Mouse (Mus musculus) R1 (cell line): ENCODE measurements at regions not wholly inside any gene's neighbourhood (a gene's known extent, or its start where the extent isn't known, plus 50 kb on each side); places are given as distances from the start of the nearest gene placed in this dataset.
"Not testable (repeated sequence)": the region's sequence is repeated elsewhere in the genome, so short reads cannot be mapped to it uniquely, and the experiment has no call there.

ENCODE experiments used
- DNase-seq: peaks from one replicate; pipeline ENCODE4 v3.0.0-alpha.2; 2018; ENCODE audit warnings: low read depth, low spot score

DNA sequence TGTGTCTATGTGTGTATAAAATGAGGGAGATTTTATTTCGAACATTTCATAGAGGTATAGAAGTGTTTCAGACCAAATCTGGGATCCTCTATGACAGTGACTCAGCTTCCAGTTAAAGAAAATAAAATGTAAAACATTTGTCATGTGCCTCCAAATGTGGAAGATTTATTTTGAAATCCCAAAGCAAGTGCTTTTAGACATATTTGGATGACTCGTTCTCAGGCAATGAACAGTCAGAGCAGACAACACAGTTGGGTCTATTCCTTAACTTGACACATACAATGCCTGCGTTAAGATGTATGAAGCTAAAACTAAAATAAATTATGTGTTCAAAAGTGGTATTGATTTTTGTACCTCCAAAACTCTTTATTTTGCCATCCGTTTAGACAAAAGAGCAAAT, 830.4 kb upstream of the Grm7 start:
- no peak for DNase-seq

DNA sequence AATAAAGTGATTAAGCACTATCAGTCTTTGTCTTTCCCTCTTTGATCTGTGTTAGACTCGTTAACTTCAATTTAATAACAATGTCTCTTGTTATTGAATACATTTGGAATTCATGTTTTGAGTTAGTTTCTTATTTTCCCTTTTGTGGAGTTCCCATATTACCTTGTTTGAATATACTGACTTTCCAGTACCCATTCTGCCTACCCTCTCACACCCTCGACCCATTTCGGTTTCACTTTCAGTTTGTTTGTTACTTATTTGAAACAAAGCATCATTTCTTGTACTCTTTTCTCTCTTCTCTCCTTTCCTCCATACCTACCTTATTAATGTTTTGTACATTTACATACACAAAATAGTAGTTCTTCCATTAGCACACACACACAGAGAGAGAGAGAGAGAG, 797.1 kb upstream of the Grm7 start:
- no peak for DNase-seq

DNA sequence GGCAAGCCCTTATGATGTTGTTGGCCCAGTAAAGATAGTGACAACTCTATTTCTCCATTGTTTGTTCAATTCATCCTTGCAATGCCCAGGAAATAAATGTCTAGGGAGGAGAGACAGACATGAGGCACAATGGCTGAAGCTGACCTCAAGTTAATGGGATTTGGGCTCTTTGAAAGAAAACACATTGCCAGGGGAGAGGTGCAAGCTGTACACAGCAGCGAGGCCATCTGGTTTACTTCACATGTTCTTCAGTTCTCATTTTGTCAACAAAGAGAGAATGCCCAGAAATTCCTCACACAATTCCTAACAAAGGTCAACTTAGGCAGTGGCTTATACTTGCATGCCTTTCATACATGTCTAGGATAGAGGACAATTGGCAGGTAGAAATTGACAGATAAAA, 789.6 kb upstream of the Grm7 start:
- DNase-seq = no peak

DNA sequence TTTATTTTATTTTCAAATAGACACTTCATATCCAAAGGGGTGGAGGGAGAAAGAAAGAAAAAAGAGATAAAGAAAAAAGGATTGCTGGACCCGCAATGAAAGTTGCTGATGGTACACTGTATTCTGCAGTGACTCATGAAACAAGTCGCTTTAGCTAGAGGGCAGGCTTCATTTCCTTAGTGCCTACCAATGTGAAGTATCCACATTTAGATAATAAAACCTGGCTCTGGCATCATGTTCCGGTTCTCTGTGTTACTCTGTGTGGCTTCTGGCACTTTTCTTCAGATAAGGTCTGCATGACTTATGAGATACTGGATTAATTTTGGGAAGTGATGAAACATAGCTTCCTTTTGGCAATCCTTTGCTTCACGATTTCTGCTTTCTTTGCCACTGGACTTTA, 782.0 kb upstream of the Grm7 start:
- no peak for DNase-seq

DNA sequence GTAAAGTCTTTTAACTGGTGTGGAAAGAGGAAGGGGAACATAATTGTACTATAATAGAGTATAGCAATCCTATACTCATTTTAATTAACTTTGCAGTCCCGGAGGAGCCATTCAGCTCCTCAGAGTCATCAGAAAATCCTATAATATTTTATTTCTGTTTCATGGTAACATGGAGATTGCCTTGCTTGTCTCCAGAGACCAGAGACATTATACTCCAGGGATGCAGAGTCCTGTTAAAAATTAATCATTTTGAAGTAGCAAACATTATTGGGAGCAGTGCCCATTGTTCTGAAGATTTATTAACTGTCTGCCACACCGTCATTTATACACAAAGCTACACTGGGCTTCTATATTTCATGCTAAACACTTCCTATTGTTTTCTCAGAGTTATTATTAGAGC, 771.2 kb upstream of the Grm7 start:
- no peak for DNase-seq

DNA sequence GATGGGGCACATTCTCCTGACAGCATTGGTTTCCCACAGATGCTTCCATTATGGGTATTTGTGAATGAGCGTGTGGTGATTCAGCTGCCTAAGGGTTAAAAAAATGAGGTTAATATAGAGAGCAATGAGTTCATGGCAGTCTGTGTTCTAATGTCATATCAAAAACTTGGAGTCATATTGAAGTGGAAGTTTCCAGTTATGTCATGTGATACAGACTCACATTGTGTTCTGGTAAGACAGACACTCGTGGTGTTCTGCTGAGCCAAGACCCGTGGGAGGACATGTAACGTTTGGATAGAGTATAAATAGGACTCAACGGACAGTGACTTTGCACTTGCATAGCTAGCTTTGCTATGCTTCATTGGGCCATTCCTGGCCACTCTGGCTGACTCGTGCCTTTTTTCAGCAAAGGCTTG, 770.7 kb upstream of the Grm7 start:
- no peak for DNase-seq

DNA sequence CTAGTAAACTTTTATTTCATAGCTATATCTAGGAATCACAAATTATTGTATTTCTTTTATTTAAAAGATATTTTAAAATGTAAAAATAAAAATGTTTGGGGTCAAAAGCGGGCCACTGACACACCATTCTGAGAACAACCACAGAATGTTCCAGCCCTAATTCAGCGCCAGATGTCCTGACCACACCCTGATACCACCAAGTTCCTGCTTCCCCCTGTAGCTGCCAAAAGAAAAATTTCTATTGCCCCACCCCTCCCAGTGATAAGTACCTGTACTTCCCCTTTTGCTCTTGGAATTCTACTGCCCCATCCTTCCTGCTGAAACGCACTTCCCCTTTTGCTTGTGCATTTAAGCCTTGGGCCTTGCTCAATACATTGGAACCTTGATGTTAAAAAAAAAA, 769.8 kb upstream of the Grm7 start:
- not testable (repeated sequence) for DNase-seq

DNA sequence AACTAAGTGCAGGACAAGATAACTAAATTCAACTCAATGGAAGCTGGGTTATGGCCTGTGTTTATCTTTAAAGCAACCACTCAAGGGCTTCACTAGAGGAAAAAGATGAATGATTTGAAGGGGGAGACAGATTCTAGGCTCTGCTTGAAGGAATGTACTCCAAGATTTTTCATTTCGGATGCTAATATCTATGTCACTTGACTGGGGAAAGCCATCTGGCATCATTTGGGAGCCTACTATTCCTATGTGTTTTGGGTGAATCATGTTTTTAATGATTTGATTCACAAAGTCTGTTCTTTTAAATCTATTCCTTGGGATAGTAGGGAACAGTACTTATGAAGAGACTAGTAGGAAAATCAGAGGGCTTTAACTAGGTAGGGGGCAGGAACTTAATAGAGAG, 766.2 kb upstream of the Grm7 start:
- DNase-seq = no peak

DNA sequence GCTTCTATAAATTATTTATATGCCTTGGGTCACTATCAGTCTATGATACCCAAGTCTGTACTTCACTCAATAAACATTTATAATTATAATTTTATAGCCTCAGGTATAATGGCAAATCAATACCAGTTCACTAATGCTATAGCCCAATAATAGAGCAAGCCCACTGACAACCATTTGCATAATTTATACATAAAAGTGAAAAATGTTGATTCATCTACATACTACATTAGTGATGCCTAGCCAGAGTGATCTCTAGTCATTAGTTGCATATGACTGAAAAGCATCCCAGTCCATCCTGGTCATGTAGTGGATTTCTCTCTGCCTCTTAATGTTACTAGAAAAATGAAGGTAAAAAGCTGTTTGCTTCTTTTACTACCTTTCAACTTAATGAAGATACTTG, 721.6 kb upstream of the Grm7 start:
- DNase-seq = no peak

DNA sequence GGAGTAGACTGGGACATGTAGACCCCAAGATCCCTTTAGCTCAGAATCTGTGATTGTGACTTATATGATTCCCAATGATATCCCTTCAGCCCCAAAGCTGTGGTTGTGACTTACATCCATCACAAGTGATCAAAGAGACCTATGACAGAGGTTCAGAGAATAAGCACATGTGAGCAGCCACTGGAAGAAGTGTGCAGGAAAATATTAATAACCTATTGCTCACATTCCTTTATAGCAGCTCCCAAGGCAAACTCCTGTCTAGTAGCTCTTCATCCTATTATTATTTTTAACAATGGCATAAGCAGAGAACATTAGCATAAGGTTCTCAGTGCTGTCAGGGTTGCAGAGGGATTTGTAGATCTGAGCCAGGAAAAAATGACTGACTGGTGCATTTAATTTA, 696.9 kb upstream of the Grm7 start:
- DNase-seq = no peak

DNA sequence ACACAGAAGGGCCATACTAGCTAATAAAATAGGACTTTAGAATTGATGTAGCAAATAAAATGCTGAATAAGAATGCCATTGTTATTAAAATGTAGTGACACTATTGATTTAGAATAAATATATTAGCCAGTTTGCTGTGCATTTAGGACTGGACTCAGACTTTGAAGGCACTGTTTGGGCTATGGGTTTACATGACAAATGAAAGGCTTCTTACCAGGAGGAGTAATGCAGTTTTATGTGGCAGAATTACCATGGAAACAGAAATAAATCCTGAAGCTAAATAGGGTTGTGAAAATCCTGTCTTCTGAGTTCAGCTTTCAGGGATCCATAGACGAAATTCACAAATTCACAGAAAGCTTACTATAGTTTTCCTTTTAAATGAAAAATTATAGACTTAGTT, 696.5 kb upstream of the Grm7 start:
- no peak for DNase-seq

DNA sequence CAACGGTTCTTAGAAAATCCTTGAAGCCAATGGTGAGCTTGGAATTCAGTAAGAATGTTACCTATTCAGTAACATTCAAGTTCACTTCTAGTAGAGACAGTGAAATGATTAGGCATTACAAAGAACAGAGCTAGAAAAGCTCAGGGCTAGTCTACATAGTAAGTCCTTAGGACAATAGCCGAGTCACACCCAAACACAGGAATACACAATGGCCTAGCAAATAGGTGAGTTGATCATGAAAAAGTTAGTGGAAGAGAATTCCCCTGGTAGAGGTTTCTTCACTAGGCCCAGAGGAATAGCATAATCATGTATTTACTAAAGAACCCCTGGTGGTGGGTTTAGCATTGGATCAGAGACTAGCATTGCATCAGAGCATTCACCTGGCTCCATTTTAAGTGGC, 687.5 kb upstream of the Grm7 start:
- DNase-seq = peak; percentile 79
